Mouse (Mus musculus) forebrain, embryonic 14.5 days (tissue): Measurements from ENCODE around the gene Siae. TPM values are rescaled to one million over a fixed set of nuclear protein-coding genes. Genes with fewer than 3 reads are reported as not detected.

Experiments
- ATAC-seq: fragments of 200-750 bp; cut with Nextera tagmentation; 2 replicates; pipeline ENCODE4 v1.8.0; 2017; ENCODE audit warnings: mild to moderate bottlenecking, moderate library complexity
- DNase-seq: peaks from one replicate; pipeline ENCODE4 v3.0.0-alpha.2; 2015; ENCODE audit warnings: low spot score
- H3K27ac ChIP-seq: fragments of 300-500 bp; sonication (generic); 2 replicates; pipeline ENCODE4 v1.5.1; 2014; ENCODE audit warnings: low read depth, mild to moderate bottlenecking, control low read depth, low read length, moderate library complexity
- H3K27me3 ChIP-seq: fragments of 300-500 bp; sonication (generic); replicated peaks from 2 replicates; pipeline ENCODE4 v1.6.1; 2014; ENCODE audit warnings: low read length, control low read depth, mixed read lengths; ENCODE audit not compliant: control insufficient read depth, insufficient read depth
- H3K36me3 ChIP-seq: fragments of 300-500 bp; sonication (generic); 2 replicates; pipeline ENCODE4 v1.6.1; 2014; ENCODE audit warnings: low read length, control low read depth; ENCODE audit not compliant: control insufficient read depth, insufficient read depth
- H3K4me1 ChIP-seq: fragments of 300-500 bp; sonication (generic); 2 replicates; pipeline ENCODE4 v1.6.1; 2014; ENCODE audit warnings: antibody characterized with exemption, low read length, control low read depth; ENCODE audit not compliant: control insufficient read depth, insufficient read depth
- H3K4me2 ChIP-seq: fragments of 300-500 bp; sonication (generic); 2 replicates; pipeline ENCODE4 v1.6.1; 2014; ENCODE audit warnings: mild to moderate bottlenecking, control low read depth, low read length
- H3K4me3 ChIP-seq: fragments of 300-500 bp; sonication (generic); 2 replicates; pipeline ENCODE4 v1.5.1; 2014; ENCODE audit warnings: low read depth, low read length, control low read depth
- H3K9ac ChIP-seq: fragments of 300-500 bp; sonication (generic); 2 replicates; pipeline ENCODE4 v1.6.1; 2014; ENCODE audit warnings: mild to moderate bottlenecking, low read length, control low read depth, moderate library complexity
- H3K9me3 ChIP-seq: fragments of 300-500 bp; sonication (generic); replicated peaks from 2 replicates; pipeline ENCODE4 v1.6.1; 2016; ENCODE audit warnings: low read length, control low read depth, mixed read lengths; ENCODE audit not compliant: control insufficient read depth
- WGBS: fragments of 180-500 bp; shearing (Covaris S2); extraction: QIAGEN DNeasy Blood & Tissue Kit; methylation state at CpG from one replicate; pipeline ENCODE4 v1.1.7; 2014; 5-methylcytosine and 5-hydroxymethylcytosine counted together
- polyA plus RNA-seq: library from polyadenylated mRNA; unstranded; fragments of >200 nt; fragmentation: Nextera tagmentation; extraction: Ambion mirVana; gene quantifications from 2 replicates; pipeline ENCODE4 v1.2.1, GENCODE M21; 2014

Siae gene
- polyA plus RNA-seq, 1 experiment from 2014 or later, result 8.5 TPM

- DNase-seq (no peak), ATAC-seq (no peak)
- Histone ChIP-seq H3K9ac (no peak overlapping the region), H3K4me3 (no peak overlapping the region), H3K27ac (no peak overlapping the region), H3K36me3 (peaks cover 4% of the 10 kb centered on the region), H3K4me2 (no peak overlapping the region), H3K4me1 (peaks cover 5% of the 10 kb centered on the region), H3K9me3 (no peaks in the 10 kb centered on the region), H3K27me3 (no peaks in the 10 kb centered on the region)
- 89% methylated on average over 6 of the region's 6 CpGs for WGBS
These were observed 103.9 kb downstream of the Siae start for GRCm38 (mm10) chr9:37659413-37659812.

- 69% methylated on average over 1 of the region's 1 CpGs for WGBS
These were observed 107.7 kb downstream of the Siae start for GRCm38 (mm10) chr9:37663210-37663609.

GRCm38 (mm10) chr9:37664604-37665003, 109.1 kb downstream of the Siae start:
- no peak for ATAC-seq
- no peak overlapping the region for H3K4me3 ChIP-seq
- H3K4me1 ChIP-seq, result no peaks in the 10 kb centered on the region
- no peak overlapping the region for H3K9ac ChIP-seq
- H3K4me2 ChIP-seq, result no peak overlapping the region
- no peaks in the 10 kb centered on the region for H3K27me3 ChIP-seq
- no peak for DNase-seq
- no peak overlapping the region for H3K27ac ChIP-seq
- no peaks in the 10 kb centered on the region for H3K36me3 ChIP-seq
- H3K9me3 ChIP-seq, result no peaks in the 10 kb centered on the region
- 82% methylated on average over 2 of the region's 2 CpGs for WGBS

More at GRCm38 (mm10) chr9:37663210-37663609, 107.7 kb downstream of the Siae start:
- Histone ChIP-seq H3K4me3 (no peak overlapping the region), H3K9me3 (no peaks in the 10 kb centered on the region), H3K27me3 (no peaks in the 10 kb centered on the region), H3K4me2 (no peak overlapping the region), H3K4me1 (no peaks in the 10 kb centered on the region), H3K27ac (no peak overlapping the region), H3K9ac (no peak overlapping the region), H3K36me3 (no peaks in the 10 kb centered on the region)
- ATAC-seq, result no peak
- no peak for DNase-seq

- Histone ChIP-seq H3K9me3 (no peaks in the 10 kb centered on the region), H3K27ac (no peak overlapping the region), H3K4me3 (no peak overlapping the region), H3K27me3 (no peaks in the 10 kb centered on the region), H3K4me1 (no peaks in the 10 kb centered on the region), H3K36me3 (no peaks in the 10 kb centered on the region), H3K4me2 (no peak overlapping the region), H3K9ac (no peak overlapping the region)
- 83% methylated on average over 7 of the region's 7 CpGs for WGBS
- ATAC-seq, result no peak
- no peak for DNase-seq
These were observed 110.5 kb downstream of the Siae start for GRCm38 (mm10) chr9:37666045-37666444.

DNA sequence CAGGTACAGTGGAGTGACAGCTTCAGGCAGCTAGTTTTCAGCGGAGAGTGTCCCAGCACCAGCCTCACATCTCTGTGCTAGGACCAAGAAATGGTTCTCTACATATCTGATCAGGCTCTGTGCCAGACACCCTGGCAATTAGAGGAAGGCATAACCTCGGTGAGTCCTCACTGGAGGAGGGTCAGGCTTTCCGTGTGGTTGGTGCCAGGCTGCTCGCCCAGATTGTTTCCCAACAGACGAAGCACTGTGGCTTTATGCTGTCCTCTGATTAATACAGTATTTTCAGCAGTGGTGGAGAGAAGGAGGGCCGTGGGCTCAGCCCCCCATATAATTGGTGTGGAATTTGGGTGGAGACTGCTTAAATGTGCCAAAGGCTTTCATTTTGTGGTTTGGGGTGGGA, 113.6 kb downstream of the Siae start, which contains the start of gene Panx3:
Gene Panx3 (minus strand): TSS at position 121 of the 400 bp plus-strand sequence.
- 59% methylated on average over 6 of the region's 6 CpGs for WGBS

DNA sequence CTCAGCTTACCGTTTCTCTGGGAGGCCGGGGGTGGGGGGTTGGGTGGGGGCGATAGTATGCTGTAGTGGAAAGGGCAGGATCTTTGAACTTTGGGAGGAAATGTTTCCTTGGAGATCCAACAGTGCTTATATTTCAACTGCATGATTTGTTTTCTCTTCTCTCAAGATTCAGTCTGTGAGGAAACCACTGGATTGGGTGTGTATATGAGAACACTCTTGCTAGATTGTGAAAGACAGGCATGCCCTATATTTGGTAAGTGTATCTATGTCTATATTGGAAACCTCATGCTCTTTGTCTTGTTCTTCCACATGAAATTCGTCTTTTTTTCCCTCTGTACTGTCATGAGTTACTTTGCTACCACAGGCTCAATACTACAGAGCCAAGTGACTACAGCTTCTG, 114.2 kb downstream of the Siae start:
- H3K4me1 ChIP-seq, result no peaks in the 10 kb centered on the region
- no peaks in the 10 kb centered on the region for H3K27me3 ChIP-seq
- DNase-seq, result no peak
- no peaks in the 10 kb centered on the region for H3K36me3 ChIP-seq
- no peak overlapping the region for H3K9ac ChIP-seq
- no peaks in the 10 kb centered on the region; the same call in 1 of the 2 replicates for H3K9me3 ChIP-seq
- WGBS, result 77% methylated on average over 4 of the region's 4 CpGs
- no peak for ATAC-seq
- no peak overlapping the region for H3K27ac ChIP-seq
- no peak overlapping the region for H3K4me2 ChIP-seq
- H3K4me3 ChIP-seq, result no peak overlapping the region

More for the DNA sequence above, 113.6 kb downstream of the Siae start, which contains the start of gene Panx3:
- H3K9ac ChIP-seq, result no peak within 1 kb of the TSS
- no peaks in the 10 kb centered on the region for H3K4me1 ChIP-seq
- no peak within 1 kb of the TSS for H3K4me3 ChIP-seq
- H3K27ac ChIP-seq, result no peak within 1 kb of the TSS
- H3K36me3 ChIP-seq, result no peaks in the 10 kb centered on the region
- no peaks in the 10 kb centered on the region for H3K27me3 ChIP-seq
- ATAC-seq (no peak), DNase-seq (no peak)
- no peak within 1 kb of the TSS for H3K4me2 ChIP-seq
- no peaks in the 10 kb centered on the region; the same call in 1 of the 2 replicates for H3K9me3 ChIP-seq

GRCm38 (mm10) chr9:37670261-37670660, 114.8 kb downstream of the Siae start:
- ATAC-seq (no peak), DNase-seq (no peak)
- no peaks in the 10 kb centered on the region for H3K4me1 ChIP-seq
- H3K9ac ChIP-seq, result no peak overlapping the region
- 83% methylated on average over 3 of the region's 3 CpGs for WGBS
- H3K27me3 ChIP-seq, result no peaks in the 10 kb centered on the region
- no peak overlapping the region for H3K4me3 ChIP-seq
- no peaks in the 10 kb centered on the region; the same call in 1 of the 2 replicates for H3K9me3 ChIP-seq
- no peak overlapping the region for H3K27ac ChIP-seq
- no peak overlapping the region for H3K4me2 ChIP-seq
- no peaks in the 10 kb centered on the region for H3K36me3 ChIP-seq

DNA sequence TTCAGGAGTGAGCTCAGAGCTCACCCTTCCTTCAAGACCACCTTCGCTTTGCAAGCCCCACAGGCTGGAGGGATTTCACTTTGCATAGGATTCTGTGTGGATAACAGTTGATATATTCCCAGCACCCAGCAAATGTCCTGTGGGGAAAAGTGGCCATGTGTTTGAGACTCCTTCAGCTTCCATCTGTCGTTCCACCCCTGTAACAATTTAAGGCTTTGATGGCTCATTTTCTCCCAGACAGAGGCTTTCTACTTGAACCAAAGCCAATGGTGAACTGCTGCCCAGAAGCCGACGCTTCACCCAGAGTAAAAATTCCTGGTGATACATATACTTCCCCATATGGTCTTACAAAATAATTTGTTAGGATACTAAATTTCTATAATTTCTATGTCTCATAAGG, 119.8 kb downstream of the Siae start:
- Histone ChIP-seq H3K9me3 (no peaks in the 10 kb centered on the region; the same call in 1 of the 2 replicates), H3K9ac (no peak overlapping the region), H3K27me3 (no peaks in the 10 kb centered on the region), H3K4me1 (no peaks in the 10 kb centered on the region), H3K36me3 (no peaks in the 10 kb centered on the region), H3K4me2 (no peak overlapping the region), H3K4me3 (no peak overlapping the region), H3K27ac (no peak overlapping the region)
- WGBS, result 76% methylated on average over 4 of the region's 4 CpGs
- ATAC-seq, result no peak
- no peak for DNase-seq

DNA sequence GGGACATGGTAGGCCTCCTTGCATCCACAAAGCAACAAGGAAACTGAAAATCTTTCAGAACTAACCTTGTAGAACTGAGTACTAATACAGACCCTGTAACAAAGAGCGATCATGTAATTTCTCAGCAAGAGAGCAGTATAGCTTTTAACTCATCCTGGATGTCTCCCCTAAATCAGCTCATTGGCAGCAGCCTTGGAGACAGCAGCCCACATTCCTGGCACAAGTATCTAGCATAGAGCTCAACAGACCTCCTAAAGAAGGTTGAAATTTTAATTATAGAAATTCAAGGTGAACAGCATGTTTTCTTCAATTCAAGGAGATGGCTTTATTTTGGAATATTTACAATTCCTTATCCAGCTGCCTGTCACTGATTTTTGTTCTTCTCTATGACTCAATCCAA, 125.6 kb downstream of the Siae start:
- H3K4me2 ChIP-seq, result no peak overlapping the region
- H3K36me3 ChIP-seq, result no peaks in the 10 kb centered on the region
- DNase-seq (no peak), ATAC-seq (no peak)
- no peak overlapping the region for H3K9ac ChIP-seq
- 92% methylated on average over 1 of the region's 1 CpGs for WGBS
- no peaks in the 10 kb centered on the region for H3K9me3 ChIP-seq
- H3K4me3 ChIP-seq, result no peak overlapping the region
- H3K27ac ChIP-seq, result no peak overlapping the region
- H3K4me1 ChIP-seq, result no peaks in the 10 kb centered on the region
- H3K27me3 ChIP-seq, result no peaks in the 10 kb centered on the region
